Mouse (Mus musculus): Measurements from ENCODE around the gene Kcnj4.

Kcnj4 gene

GRCm38 (mm10) chr15:79504707-79505452 is at the start of gene Kcnj4:
Gene Kcnj4 (minus strand): TSS chr15:79505241.
- ATAC-seq (ENCODE audit: insufficient number of reproducible peaks, low FRiP score, low TSS enrichment), result no peak

GRCm38 (mm10) chr15:79552566-79552965 is 47.5 kb upstream of the Kcnj4 start:
- ATAC-seq (ENCODE audit: insufficient number of reproducible peaks, low FRiP score, low TSS enrichment), result no peak

- no peak for ATAC-seq (ENCODE audit: insufficient number of reproducible peaks, low FRiP score, low TSS enrichment)
Measured at GRCm38 (mm10) chr15:79548226-79548625, 43.2 kb upstream of the Kcnj4 start.

GRCm38 (mm10) chr15:79547289-79547820 is 42.3 kb upstream of the Kcnj4 start:
- ATAC-seq (ENCODE audit: insufficient number of reproducible peaks, low FRiP score, low TSS enrichment), result no peak

- peak; percentile 94 for ATAC-seq (ENCODE audit: insufficient number of reproducible peaks, low FRiP score, low TSS enrichment)
Measured at GRCm38 (mm10) chr15:79546410-79547288, 41.6 kb upstream of the Kcnj4 start, which contains the start of gene Ddx17. Gene Ddx17 (minus strand): TSS chr15:79546741.

GRCm38 (mm10) chr15:79545921-79546399 is 40.9 kb upstream of the Kcnj4 start:
- ATAC-seq (ENCODE audit: insufficient number of reproducible peaks, low FRiP score, low TSS enrichment), result peak; percentile 37; the same call in 1 of the 2 replicates

GRCm38 (mm10) chr15:79545496-79545895 is 40.5 kb upstream of the Kcnj4 start:
- no peak for ATAC-seq (ENCODE audit: insufficient number of reproducible peaks, low FRiP score, low TSS enrichment)

GRCm38 (mm10) chr15:79543968-79544367 is 38.9 kb upstream of the Kcnj4 start:
- ATAC-seq (ENCODE audit: insufficient number of reproducible peaks, low FRiP score, low TSS enrichment), result no peak

- ATAC-seq (ENCODE audit: insufficient number of reproducible peaks, low FRiP score, low TSS enrichment), result no peak
Measured at GRCm38 (mm10) chr15:79533796-79534195, 28.8 kb upstream of the Kcnj4 start.

- no peak for ATAC-seq (ENCODE audit: insufficient number of reproducible peaks, low FRiP score, low TSS enrichment)
Measured at GRCm38 (mm10) chr15:79529935-79530334, 24.9 kb upstream of the Kcnj4 start.

- ATAC-seq (ENCODE audit: insufficient number of reproducible peaks, low FRiP score, low TSS enrichment), result no peak
Measured at GRCm38 (mm10) chr15:79527991-79528639, 23.1 kb upstream of the Kcnj4 start.

- ATAC-seq (ENCODE audit: insufficient number of reproducible peaks, low FRiP score, low TSS enrichment), result peak; percentile 86
Measured at GRCm38 (mm10) chr15:79527192-79527591, 22.2 kb upstream of the Kcnj4 start.

- no peak for ATAC-seq (ENCODE audit: insufficient number of reproducible peaks, low FRiP score, low TSS enrichment)
Measured at GRCm38 (mm10) chr15:79525979-79526768, 21.1 kb upstream of the Kcnj4 start.

GRCm38 (mm10) chr15:79525564-79525963 is 20.5 kb upstream of the Kcnj4 start:
- no peak for ATAC-seq (ENCODE audit: insufficient number of reproducible peaks, low FRiP score, low TSS enrichment)

GRCm38 (mm10) chr15:79519400-79520220 is 14.6 kb upstream of the Kcnj4 start:
- ATAC-seq (ENCODE audit: insufficient number of reproducible peaks, low FRiP score, low TSS enrichment), result no peak

GRCm38 (mm10) chr15:79518571-79518970 is 13.5 kb upstream of the Kcnj4 start:
- ATAC-seq (ENCODE audit: insufficient number of reproducible peaks, low FRiP score, low TSS enrichment), result no peak

- ATAC-seq (ENCODE audit: insufficient number of reproducible peaks, low FRiP score, low TSS enrichment), result no peak
Measured at GRCm38 (mm10) chr15:79517710-79518109, 12.7 kb upstream of the Kcnj4 start.

GRCm38 (mm10) chr15:79516171-79517096 is 11.4 kb upstream of the Kcnj4 start, which contains the start of gene Kdelr3:
Gene Kdelr3 (plus strand): TSS chr15:79516411.
- ATAC-seq (ENCODE audit: insufficient number of reproducible peaks, low FRiP score, low TSS enrichment), result no peak
